Mouse (Mus musculus) adipocyte (in vitro differentiated cells): ENCODE measurements at regions not wholly inside any gene's neighbourhood (a gene's known extent, or its start where the extent isn't known, plus 50 kb on each side); places are given as distances from the start of the nearest gene placed in this dataset.
A peak's percentile ranks its signal among the peaks of the same experiment; 100 is the strongest.

Source experiments
- DNase-seq: peaks from one replicate; pipeline ENCODE4 v3.0.0-alpha.2; 2016; ENCODE audit warnings: low spot score

DNA sequence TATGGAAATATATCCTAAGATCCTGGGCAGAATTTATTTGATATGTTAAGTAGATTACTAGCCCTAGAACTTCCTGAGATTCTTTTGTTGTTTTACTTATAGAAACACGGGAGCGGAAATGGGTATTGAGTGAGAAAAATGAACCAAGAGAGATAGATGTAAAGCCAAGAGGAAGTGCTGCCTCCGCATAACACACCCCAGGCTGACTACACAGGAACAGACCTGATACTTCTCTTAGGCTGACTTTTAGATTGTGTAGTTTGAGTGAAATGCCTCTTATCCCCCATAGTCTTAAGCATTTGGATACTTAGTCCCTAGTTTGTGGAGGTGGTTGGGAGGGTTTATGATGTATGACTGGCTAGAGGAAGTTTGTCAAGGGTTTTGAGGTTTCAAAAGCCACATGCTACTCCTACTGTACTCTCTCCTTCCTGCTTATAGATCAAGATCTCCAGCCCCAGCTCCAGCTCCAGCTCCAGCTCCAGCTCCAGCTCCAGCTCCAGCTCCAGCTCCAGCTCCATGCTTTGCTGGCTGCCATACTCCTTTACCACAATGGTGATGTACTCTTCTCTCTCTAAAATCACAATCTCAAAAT is 210.0 kb upstream of the Nrp1 start:
- DNase-seq = no peak

DNA sequence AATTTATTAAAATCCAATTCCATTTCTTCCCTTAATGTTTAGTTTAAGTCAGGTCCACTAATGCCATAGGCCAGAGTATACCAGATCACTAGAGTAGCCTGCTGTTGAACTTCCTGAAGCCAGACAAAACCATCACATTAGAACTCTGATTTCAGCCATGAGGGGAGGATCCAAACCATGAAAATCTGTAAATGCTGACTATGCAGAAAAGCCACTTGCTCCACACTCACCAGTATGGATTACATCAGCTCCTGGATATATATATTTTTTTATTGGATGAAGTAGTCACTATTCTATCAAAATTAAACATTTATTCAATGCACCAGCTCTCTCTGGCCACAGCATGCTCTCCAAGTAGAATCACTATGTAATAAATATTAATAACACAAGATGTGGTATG is 202.8 kb upstream of the Nrp1 start:
- DNase-seq = no peak

DNA sequence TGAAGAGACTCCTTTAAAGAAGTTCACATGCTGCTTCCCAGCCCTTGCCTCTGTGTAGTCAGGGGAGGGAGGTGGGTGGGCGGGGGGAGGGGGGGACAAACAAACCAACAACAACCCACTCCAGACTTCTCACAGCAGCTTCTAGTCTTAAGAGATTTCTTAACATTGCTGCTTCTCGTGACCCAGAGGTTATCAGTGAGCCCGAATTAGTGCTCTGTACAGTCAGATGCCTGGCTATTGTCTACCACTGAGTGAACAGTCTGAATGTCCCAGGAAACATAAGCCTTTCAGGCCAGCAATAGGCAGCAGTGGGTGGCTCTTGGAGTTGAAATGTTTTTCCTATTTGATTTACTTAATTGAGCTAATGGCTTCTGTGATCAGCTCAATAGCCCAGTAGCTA is 202.2 kb upstream of the Nrp1 start:
- peak; percentile 2 for DNase-seq

DNA sequence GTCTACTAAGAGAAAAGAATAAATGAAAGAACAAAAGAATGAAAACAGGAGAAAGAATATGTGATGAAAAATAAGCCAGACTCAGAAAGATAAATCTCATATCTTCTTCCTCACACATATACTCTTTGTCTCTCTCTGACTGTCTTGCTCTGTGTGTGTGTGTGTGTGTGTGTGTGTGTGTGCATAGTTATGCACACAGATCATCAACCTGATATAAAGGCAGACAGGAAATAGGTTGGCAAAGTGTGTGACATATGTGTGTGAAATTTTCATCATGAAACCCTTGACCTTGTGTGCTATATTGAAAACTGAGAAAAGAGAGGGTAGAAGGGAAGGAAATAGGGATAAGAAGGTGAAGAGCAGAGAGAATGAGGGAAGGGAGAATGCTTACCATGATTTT is 195.5 kb upstream of the Nrp1 start:
- DNase-seq = no peak

DNA sequence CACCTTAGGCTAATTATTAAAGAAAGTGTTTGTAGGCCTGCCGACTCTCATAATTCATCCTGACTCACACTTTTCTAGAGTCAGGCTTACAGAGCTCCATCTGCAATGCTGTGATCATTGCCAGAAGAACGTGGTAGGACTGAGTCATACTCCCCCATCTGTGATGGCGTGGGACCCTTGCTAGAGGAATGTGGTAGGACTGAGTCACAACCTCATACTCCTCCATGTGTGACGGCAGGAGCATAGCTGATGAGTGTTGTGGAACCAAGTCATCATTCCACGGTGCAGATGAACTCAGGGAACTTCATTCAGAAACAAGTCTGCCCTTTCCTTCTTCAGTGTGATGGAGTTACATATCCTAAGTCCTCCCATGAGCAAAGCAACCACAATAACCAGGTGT is 193.4 kb upstream of the Nrp1 start:
- no peak for DNase-seq

DNA sequence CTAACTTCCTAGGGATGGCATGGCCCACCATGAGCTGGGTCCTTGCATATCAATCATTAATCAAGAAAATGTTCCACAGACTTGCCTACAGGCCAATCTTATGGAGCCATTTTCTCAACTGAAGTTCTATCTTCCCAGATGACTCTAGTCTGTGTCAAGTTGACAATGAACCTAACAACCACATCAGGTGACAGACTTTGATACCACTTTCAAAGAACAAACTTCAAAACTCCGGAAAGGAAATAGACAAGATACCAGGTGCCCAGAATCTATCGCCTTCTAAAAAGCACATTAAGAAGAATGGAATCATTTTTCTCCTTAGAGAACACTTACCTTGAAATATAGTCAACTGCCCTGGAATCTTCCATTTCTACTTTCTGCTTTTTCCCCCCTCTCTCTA is 192.8 kb upstream of the Nrp1 start:
- DNase-seq = no peak

DNA sequence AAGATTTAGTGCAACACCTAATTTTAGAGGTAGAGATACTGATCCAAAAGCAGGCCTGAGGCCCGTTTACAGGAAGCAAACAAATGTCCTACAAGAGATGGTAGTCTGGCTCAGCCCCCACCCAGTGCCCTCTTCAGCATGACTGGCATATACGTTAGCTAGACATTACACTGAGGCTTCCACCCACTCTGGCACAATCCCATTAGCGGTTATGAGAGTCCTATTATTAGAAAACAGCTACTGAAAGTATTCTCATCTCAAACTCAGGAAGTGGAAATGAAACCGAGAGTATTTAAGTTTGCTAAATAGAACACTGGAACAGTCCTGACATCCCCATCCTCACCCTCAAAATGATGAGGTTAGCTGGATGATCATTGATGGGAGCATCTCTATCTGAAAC is 192.3 kb upstream of the Nrp1 start:
- DNase-seq = no peak

DNA sequence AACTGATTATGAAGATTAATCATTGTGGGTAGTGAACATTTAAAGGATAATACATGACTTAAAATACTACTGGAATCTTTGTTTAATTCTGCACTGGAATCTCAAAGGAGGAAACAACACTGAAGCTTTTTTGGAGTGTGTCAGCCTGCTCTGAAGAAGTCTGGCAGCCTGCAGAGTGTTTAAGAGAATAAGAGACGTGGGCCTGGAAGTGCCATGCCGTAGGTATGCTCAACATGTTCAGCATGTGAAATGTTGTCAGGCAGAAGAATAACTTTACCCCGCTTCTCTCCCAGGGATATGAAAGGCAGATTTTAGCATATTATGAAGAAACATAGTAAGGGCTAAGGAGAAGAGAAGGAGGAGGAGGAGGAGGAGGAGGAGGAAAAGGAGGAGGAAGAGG is 189.6 kb upstream of the Nrp1 start:
- no peak for DNase-seq

DNA sequence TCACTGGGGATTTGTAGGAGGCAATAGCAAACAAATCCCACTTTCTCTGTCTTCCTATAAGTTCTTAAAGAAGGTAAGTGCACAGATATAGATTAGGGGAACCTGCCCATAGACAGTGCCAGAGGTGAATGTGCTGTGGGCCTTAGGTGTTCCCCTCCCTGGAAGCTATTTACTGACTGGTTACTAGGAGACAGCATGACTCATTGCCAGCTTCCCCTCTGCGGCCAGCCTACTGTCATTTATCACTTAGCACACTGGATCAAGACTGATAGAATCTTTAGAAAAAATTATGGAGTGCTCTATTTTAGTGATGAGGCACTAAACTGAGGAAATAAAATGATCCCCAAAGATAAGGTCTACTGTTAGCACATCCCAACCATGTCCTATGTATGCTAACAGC is 187.3 kb upstream of the Nrp1 start:
- no peak for DNase-seq

DNA sequence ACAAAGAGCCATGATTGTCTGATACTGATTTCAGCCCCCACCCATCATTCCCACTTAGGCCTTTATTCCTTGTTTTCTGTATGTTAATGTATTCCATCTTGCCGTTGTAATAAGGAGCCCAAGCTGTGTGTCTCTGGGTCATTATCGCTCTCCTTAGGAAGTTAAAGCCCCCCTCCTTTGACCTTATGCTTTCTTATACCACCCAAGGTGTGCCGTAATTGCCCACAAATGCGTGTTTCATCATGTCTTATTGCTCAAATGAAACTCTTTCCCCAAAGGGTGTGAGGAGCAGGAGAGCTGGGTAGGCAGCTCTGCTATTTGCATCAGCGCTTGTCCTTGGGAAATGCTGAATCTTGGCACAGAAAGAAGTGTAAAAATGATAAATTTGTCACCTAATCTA is 178.2 kb upstream of the Nrp1 start:
- DNase-seq = no peak

DNA sequence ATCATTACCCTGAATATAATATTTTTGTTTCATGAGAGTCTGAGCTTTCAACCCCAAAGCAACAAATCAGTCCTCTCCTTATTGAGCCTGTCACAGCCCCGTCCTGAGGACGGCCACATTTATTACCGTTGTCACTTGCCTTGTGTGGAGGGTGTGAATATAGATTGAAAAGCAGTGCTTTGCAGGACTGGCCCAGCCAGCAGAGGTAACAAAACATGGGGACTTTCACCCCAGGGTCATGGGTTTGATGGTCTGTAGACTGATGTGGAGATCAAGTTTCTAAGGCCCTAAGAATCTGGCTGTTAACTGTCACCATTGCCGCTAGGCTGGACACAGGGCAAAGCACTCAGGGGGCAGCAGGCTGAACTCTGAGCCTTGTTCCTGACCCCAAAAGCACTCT is 175.3 kb upstream of the Nrp1 start:
- DNase-seq = no peak

DNA sequence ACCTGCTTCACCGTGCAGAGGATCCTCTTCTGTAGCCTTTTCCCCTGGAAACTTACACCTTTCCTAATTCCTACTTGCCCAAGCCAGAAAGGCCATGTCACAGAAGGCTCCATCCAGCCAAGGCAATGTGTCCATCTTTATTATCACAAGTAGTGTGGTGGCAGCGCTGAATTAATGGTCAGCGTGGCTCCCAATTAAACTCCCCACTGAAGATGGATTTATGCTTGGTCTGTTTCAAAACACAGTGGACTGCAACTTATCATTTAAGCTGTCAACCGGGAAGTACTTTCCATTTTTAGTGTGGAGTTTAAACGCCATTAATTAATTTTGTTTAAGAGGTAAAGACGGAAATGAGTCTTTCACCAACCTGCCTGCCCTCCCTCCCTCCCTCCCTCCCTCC is 170.1 kb upstream of the Nrp1 start:
- no peak for DNase-seq

DNA sequence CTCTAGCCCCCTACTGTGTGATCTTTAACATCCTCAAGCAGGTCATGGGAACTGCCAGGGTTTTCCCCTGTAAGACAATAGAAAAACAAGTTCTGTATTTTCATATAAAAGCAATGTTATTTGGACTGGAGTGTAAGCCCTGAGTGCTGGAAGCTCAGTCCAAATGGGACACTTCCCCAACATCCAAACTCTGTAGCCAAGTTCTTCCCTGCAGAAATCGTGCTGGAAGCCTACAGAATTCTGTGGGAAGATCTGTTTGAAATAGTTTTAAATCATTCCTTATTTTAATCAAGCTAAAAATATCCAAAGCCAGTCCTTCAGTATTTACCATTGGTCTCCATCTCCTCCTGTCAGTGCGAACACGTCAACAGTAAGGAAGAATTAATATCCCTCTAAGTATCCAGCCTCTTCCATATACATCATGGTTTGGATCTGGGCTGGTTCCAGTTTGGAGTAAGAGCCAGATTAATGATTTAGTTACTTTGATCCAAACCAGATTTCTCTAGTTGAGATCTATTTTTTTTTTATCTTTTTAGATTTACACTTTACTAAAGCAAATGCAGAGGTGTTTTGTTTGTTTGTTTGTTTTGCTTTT is 165.0 kb upstream of the Nrp1 start:
- DNase-seq = no peak

DNA sequence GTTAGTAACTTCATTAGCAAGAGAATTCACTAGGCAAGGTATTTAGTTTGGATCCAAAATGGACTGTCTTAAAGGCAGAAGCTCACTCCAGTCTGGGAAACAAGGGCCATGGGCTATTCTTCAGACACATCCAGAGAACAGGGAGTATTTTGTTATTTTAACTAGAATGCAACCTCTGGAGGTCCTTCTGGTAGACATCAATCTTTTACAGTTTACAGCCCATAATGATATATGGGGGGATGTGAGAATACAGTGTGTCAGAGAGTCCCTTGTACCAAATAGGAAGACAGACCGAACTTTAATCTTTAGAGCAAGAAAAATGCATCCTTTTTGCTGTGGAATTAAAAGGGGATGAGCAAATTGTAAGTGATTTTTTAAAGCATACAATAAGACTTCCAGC is 157.6 kb upstream of the Nrp1 start:
- DNase-seq = no peak

DNA sequence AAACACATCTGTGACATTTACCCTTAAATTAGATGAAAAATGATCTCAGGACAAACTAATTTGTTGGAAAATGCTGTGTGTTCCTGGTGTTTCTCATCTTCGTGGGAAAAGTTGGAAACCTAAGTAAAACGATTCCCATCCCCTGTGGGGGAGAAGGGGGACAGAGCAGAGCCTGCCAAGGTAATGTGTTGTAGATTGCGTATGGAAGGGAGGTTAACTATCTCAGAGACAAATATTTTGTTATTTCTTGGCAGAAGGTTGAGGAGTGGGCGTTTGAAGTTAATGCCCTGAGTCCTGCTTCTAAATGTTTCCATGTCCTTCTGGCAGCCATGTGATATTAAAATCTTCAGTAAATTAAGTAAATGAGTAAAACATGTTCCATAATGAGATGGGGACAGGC is 156.8 kb upstream of the Nrp1 start:
- DNase-seq = no peak

DNA sequence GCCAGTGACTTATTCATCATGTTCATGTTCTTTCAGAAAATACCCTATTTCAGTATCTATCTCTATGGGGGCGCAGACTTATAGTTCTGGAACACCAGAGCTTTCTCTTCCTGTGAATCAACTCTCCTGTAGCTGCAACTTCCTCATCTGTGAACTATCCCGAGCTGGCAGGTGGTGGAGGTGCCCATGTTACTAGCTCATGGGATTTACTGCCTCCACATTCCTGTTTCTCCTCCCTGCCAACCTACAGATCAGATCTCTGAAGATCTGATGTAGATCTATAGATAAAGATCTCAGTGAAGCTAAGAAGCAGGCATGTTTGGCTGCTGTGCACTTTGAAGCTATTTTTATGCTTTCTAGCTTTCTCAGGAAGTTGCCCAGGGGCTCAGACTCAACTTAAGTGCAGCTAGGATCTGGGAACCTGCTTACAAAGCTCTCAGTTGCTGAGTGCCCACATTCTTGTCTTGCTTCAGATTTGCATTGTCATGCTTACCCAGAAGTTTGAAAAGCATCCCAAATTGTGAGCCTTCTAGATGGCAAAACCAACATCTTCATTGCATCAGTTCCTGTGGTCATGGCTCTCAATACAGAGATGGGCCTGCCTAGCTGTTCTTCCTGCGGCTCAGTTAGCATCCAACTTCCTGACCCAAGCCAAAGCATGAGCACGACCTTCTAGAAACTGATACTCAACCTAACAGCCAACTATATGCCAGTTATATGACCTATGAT is 156.1 kb upstream of the Nrp1 start:
- DNase-seq = no peak

DNA sequence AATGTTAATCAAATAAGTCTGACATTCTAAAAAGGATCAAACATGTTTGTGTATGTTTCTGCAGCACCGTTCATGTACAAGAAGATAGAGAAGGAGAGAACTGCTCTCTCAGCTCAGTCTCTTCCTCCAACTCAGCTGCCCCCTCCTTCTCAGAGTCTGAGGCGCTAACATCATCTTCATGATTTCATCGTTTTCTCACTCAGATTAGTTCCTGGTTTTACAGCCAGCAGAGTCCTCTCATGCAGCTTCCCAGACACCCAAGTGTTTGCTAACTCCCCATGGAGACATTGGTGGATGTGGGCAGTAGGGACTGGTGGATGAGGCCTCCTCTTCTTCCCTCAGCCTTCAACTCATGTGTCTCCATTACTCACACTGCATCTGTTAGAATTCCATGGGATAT is 153.6 kb upstream of the Nrp1 start:
- DNase-seq = no peak

DNA sequence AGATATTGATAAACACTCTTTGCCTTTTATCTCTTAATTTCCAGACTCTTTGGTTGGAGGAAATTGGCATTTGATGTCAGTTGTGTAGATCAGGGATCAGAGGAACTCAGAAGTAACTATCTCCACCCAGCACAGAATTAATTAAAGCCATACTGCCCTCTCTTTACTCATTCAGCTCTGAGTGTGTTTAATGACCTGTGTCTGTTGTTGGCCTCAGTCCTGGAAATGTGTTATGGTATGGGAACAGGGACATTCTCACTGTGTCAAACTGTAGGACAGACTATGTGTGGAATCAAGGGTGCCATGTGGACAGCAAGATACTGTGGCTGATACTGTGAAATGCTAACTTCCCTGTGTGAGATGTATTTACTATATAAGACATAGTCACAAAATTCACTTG is 151.3 kb upstream of the Nrp1 start:
- no peak for DNase-seq

DNA sequence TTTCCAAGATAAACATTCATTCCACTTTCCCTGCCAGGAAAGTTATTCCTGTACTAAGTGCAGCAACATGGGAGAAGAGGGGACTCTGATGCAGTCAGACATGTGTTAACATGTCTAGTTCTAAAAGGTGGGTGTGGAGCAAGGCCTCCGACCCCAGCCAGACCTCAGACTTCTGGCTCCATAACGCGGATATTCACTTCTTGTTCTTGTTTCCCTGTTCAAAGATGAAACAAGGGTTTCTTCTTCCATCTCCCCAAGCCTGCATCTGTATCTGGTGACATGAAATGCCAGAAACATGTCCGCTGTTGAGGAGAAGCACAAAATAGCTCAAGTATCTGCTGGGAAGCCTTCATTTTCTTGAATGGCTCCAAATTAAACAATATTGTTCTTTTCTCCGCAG is 147.6 kb upstream of the Nrp1 start:
- peak; percentile 10 for DNase-seq

DNA sequence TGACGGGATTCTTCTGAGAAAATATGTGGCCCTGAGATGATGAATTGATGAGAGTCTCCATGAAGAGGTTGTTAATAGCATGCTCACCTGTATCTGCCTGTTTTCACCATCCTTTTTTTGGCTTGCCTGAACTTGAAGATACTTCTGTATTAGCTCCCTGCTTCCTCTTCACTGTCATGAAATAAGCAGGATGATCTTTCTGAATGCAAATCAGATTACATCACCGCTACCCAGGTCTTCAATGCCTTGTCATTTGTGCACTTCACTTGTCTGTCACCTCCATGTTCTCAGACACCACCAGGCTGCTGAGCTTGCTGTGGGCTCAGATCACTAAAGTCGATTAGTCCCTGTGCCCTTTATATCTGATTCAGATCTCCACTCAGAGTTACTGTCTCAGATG is 146.2 kb upstream of the Nrp1 start:
- DNase-seq = no peak

DNA sequence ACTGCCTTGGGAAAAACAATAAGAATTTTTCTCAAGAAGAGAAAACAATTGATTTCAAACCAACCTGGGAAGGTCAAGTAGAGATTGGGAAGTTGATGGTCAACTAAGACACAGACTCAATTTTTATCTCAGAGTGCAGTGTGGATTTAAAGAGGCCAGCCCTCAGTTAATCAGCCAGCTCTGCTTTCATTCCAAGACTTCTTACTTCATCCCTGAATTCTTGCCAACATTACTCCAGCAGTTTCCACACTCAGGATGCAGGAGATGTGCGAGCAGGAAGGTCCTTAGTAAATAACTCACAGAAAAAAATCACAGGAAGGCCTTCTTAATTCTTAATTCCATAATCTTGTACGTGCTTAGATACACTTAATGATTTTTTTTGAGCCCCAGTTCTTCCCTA is 144.1 kb upstream of the Nrp1 start:
- peak; percentile 59 for DNase-seq

DNA sequence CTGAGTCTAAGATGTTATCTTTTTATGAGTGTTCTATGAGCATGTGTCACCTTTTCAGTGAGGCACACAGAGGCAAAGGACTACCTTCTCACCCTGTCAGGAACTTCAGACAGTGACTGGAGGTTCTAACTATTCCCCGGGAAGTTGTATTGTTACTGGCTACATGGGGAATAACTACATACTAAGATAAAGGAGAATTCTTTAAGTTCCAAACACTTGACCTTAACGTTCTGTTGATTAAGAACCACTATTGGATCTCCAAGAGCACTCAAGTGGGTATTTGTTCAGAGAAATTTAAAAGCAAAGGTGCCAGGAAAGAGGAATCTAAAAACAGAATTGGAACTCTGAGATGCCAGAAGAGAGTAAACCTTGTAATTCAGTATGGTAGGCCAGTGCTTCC is 139.5 kb upstream of the Nrp1 start:
- no peak for DNase-seq

DNA sequence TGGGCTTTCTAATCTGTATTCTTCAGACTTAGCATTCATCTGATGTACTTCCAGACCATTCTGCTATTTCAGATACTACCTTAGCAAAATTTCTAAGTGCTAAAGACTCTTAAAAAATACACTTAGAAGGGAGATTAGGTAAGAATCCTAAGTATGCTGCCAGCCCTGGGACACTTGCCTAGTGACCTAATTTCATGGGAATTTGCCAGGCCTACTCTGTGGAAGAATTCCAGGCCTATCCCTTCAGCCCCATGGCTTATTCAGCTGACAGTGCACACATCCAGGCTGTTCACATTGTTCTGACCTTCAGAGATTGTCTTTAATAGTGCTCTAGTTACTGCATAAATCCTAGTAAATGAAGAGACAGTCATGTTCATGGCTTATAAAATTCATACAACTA is 138.9 kb upstream of the Nrp1 start:
- DNase-seq = peak; percentile 79

DNA sequence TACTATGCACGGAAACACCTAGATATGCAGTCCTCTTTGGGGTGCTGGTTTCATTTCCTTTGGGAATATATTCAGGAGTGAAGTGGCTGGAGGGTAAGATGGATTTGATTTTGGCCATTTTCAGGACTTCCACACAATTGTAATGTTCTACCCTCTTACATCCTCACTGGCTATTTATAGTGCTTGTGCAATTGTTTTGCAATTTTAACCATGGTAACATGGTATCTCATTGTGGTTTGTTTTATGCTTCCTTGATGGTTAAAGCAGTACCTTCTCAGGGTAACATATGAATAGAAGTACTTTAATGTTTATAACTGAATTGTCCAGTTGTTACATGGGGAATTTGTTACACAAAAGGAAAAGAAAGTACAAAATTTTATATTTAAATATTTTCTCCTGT is 135.3 kb upstream of the Nrp1 start:
- no peak for DNase-seq
